Mouse (Mus musculus) liver, embryonic 14.5 days (tissue): Measurements from ENCODE around the gene Sh3bgrl3. TPM values are rescaled to one million over a fixed set of nuclear protein-coding genes. Genes with fewer than 3 reads are reported as not detected.

Source experiments
- ATAC-seq: fragments of 200-750 bp; cut with Nextera tagmentation; 2 replicates; pipeline ENCODE4 v1.8.0; 2017; ENCODE audit warnings: moderate number of reproducible peaks, mild to moderate bottlenecking, moderate library complexity; ENCODE audit not compliant: insufficient read depth
- DNase-seq, 3 experiments: peaks; one replicate each; pipeline ENCODE4 v3.0.0-alpha.2; 2012 to 2013; ENCODE audit warnings: low read depth in 3 of 3, low spot score in 3 of 3
- H3K27ac ChIP-seq: fragments of 300-500 bp; sonication (generic); 2 replicates; pipeline ENCODE4 v1.5.1; 2014; ENCODE audit warnings: moderate library complexity, mild to moderate bottlenecking, control low read depth, inconsistent platforms
- H3K27me3 ChIP-seq: fragments of 300-500 bp; sonication (generic); 2 replicates; pipeline ENCODE4 v1.6.1; 2014; ENCODE audit warnings: mild to moderate bottlenecking, low read length, moderate library complexity; ENCODE audit not compliant: control insufficient read depth, insufficient read depth
- H3K36me3 ChIP-seq: fragments of 300-500 bp; sonication (generic); replicated peaks from 2 replicates; pipeline ENCODE4 v1.6.1; 2014; ENCODE audit warnings: low read depth; ENCODE audit not compliant: control insufficient read depth, insufficient read depth
- H3K4me1 ChIP-seq, 2 experiments: fragments of 200-500 bp in 1 of 2; fragments of 300-500 bp in 1 of 2; sonication (generic) in 1 of 2; replicated peaks; 2 replicates each; pipeline ENCODE4 v1.6.1; 2012 to 2014; ENCODE audit warnings: antibody characterized with exemption in 1 of 2, inconsistent platforms in 1 of 2, low read length in 1 of 2; ENCODE audit not compliant: control insufficient read depth in 2 of 2, insufficient read depth in 2 of 2
- H3K4me2 ChIP-seq: fragments of 300-500 bp; sonication (generic); 2 replicates; pipeline ENCODE4 v1.6.1; 2014; ENCODE audit warnings: low read depth, mild to moderate bottlenecking, control low read depth, moderate library complexity
- H3K4me3 ChIP-seq, 2 experiments: fragments of 200-500 bp in 1 of 2; fragments of 300-500 bp in 1 of 2; sonication (generic) in 1 of 2; 2 replicates each; pipeline ENCODE4 v1.5.1; 2012 to 2014; ENCODE audit warnings: low read depth in 2 of 2, low read length in 2 of 2, mild to moderate bottlenecking in 2 of 2, control low read depth in 1 of 2, inconsistent platforms in 1 of 2, moderate library complexity in 1 of 2; ENCODE audit not compliant: insufficient read depth in 1 of 2
- H3K9ac ChIP-seq: fragments of 300-500 bp; sonication (generic); replicated peaks from 2 replicates; pipeline ENCODE4 v1.6.1; 2014; ENCODE audit warnings: mild to moderate bottlenecking, control low read depth, moderate library complexity
- H3K9me3 ChIP-seq: fragments of 300-500 bp; sonication (generic); 2 replicates; pipeline ENCODE4 v1.6.1; 2016; ENCODE audit warnings: low read length, mixed read lengths; ENCODE audit not compliant: control insufficient read depth
- CTCF ChIP-seq: IDR thresholded peaks from 2 replicates; pipeline ENCODE4 v1.5.1; 2016; ENCODE audit warnings: antibody characterized with exemption, low read depth, control low read depth
- EP300 ChIP-seq: IDR thresholded peaks from 2 replicates; pipeline ENCODE4 v1.6.1; 2016; ENCODE audit warnings: antibody characterized with exemption, low read depth
- WGBS: fragments of 180-500 bp; shearing (Covaris S2); extraction: QIAGEN DNeasy Blood & Tissue Kit; methylation state at CpG from one replicate; pipeline ENCODE4 v1.1.7; 2014; ENCODE audit not compliant: insufficient replicate concordance; 5-methylcytosine and 5-hydroxymethylcytosine counted together
- polyA plus RNA-seq, 2 experiments: library from polyadenylated mRNA; depleted of rRNA in 1 of 2; stranded (reverse) in 1 of 2; unstranded in 1 of 2; fragments of >200 nt; fragmentation: Nextera tagmentation in 1 of 2; extraction: Ambion mirVana in 1 of 2; gene quantifications; 2 replicates each; pipeline versions ENCODE4 v1.2.1 to v1.2.3; 2012 to 2014

The Sh3bgrl3 gene
- polyA plus RNA-seq, 2 experiments = 79.9 to 153 TPM

GRCm38 (mm10) chr4:134127121-134127455 lies 1.5 kb downstream of the Sh3bgrl3 start:
- no peak overlapping the region for H3K9ac ChIP-seq
- ATAC-seq = no peak
- DNase-seq = no peak
- no peaks in the 10 kb centered on the region for H3K9me3 ChIP-seq
- H3K27me3 ChIP-seq = no peaks in the 10 kb centered on the region
- 58% methylated on average over 7 of the region's 7 CpGs for WGBS
- H3K36me3 ChIP-seq = peaks cover 7% of the 10 kb centered on the region
- TF ChIP-seq CTCF = no peak
- H3K4me2 ChIP-seq = no peak overlapping the region; the same call in 1 of the 2 replicates
- peaks cover 5 to 22% of the 10 kb centered on the region in 2 experiments for H3K4me1 ChIP-seq
- H3K27ac ChIP-seq = no peak overlapping the region
- no peak overlapping the region for H3K4me3 ChIP-seq

DNA sequence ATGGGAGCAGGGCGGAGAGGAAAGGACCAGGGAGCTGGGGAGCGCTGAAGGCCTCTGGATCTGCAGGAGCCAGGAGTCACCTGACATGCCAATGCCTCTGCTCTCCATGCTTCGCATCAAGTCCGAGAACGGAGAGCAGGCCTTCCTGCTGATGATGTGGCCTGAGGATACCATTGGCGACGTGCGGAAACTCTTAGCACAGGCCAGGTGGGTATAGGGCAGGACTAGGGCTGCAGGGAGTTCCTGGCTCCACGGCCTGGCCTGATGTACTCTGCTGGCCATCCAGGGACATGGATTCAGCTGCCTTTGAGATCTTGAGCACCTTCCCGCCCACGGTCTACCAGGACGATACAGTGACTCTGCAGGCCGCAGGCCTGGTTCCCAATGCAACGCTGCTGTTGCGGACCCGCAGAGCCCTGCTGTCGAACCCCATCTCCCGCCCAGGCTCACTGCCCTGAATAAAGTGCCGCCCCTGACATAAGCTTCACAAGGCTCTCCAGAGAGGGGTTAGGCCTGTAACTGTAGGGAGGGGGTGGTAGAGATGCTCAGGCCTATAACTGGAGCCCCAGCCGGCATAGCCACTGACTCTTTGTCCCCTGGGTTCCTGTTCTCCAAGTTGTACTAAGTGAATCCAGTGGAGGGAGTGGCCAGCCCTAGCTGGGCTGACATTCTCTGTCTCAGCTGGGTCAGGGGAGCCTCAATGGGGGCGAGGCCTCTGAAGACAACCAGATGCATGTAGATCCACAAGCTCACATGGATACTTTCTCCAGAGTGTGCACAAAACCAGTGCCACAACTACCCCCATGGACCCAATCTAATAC lies 2.1 kb downstream of the Sh3bgrl3 start:
- 80% methylated on average over 21 of the region's 21 CpGs for WGBS
- H3K9me3 ChIP-seq = no peaks in the 10 kb centered on the region
- no peak for DNase-seq
- no peak overlapping the region for H3K4me3 ChIP-seq
- no peak overlapping the region for H3K9ac ChIP-seq
- peaks cover 5 to 22% of the 10 kb centered on the region in 2 experiments for H3K4me1 ChIP-seq
- no peak overlapping the region for H3K27ac ChIP-seq
- no peak overlapping the region for H3K4me2 ChIP-seq
- no peak for ATAC-seq
- H3K27me3 ChIP-seq = no peaks in the 10 kb centered on the region
- H3K36me3 ChIP-seq = peaks cover 6% of the 10 kb centered on the region; the same call in 1 of the 2 replicates
- TF ChIP-seq CTCF (no peak), EP300 (no peak)

GRCm38 (mm10) chr4:134125383-134126060 lies 3.1 kb downstream of the Sh3bgrl3 start:
- WGBS = 76% methylated on average over 15 of the region's 15 CpGs
- no peak for DNase-seq
- Histone ChIP-seq H3K27me3 (no peaks in the 10 kb centered on the region), H3K4me2 (no peak overlapping the region), H3K4me3 (no peak overlapping the region), H3K4me1 (peaks cover 5 to 25% of the 10 kb centered on the region in 2 experiments), H3K9ac (no peak overlapping the region), H3K36me3 (no peaks in the 10 kb centered on the region), H3K27ac (no peak overlapping the region), H3K9me3 (no peaks in the 10 kb centered on the region)
- no peak for ATAC-seq
- no peak for TF ChIP-seq EP300
- no peak for TF ChIP-seq CTCF

- peak overlapping the region; percentile 34; the same call in 1 of the 2 replicates for H3K4me2 ChIP-seq
These were observed 4.7 kb downstream of the Sh3bgrl3 start for GRCm38 (mm10) chr4:134123680-134124551.

More at GRCm38 (mm10) chr4:134123680-134124551, 4.7 kb downstream of the Sh3bgrl3 start:
- 9% methylated on average over 17 of the region's 17 CpGs for WGBS
- H3K9ac ChIP-seq = no peak overlapping the region
- peak; percentile 13; the same call in 1 of the 2 replicates for ATAC-seq
- H3K9me3 ChIP-seq = no peaks in the 10 kb centered on the region
- H3K4me3 ChIP-seq = no peak overlapping the region
- H3K4me1 ChIP-seq = peaks cover 0 to 17% of the 10 kb centered on the region in 2 experiments; a peak in 2 of 4 replicates
- DNase-seq = peak in 1 of 3 experiments; percentile 41
- TF ChIP-seq EP300 (no peak), CTCF (peak; percentile 98)
- H3K36me3 ChIP-seq = no peaks in the 10 kb centered on the region
- no peak overlapping the region for H3K27ac ChIP-seq
- H3K27me3 ChIP-seq = no peaks in the 10 kb centered on the region
